Mouse (Mus musculus) small intestine, adult 2 months (tissue): ENCODE results near the gene Ranbp3l. TPM values are rescaled to one million over a fixed set of nuclear protein-coding genes. Genes with fewer than 3 reads are reported as not detected.

Experiments
- H3K27ac ChIP-seq: fragments of 200-500 bp; 2 replicates; pipeline ENCODE4 v1.5.1; 2012; ENCODE audit warnings: low read depth, low read length, control low read depth, inconsistent platforms; ENCODE audit not compliant: insufficient read depth
- H3K27me3 ChIP-seq: fragments of 200-500 bp; 2 replicates; pipeline ENCODE4 v1.6.1; 2012; ENCODE audit warnings: mild to moderate bottlenecking, moderate library complexity, low read length, inconsistent platforms; ENCODE audit not compliant: control insufficient read depth, insufficient read depth
- H3K36me3 ChIP-seq: fragments of 200-500 bp; 2 replicates; pipeline ENCODE4 v1.6.1; 2012; ENCODE audit warnings: mild to moderate bottlenecking, low read length, control low read depth, inconsistent platforms; ENCODE audit not compliant: control insufficient read depth, insufficient read depth
- H3K4me1 ChIP-seq: fragments of 200-500 bp; 2 replicates; pipeline ENCODE4 v1.6.1; 2012; ENCODE audit warnings: low read length, inconsistent platforms, mixed read lengths; ENCODE audit not compliant: control insufficient read depth, insufficient read depth, insufficient read length
- H3K4me3 ChIP-seq: fragments of 200-500 bp; 2 replicates; pipeline ENCODE4 v1.5.1; 2012; ENCODE audit warnings: low read depth, mild to moderate bottlenecking, control low read depth, inconsistent platforms, low read length, moderate library complexity
- CTCF ChIP-seq: fragments of 200-500 bp; IDR thresholded peaks from 2 replicates; pipeline ENCODE4 v1.5.1; 2012; ENCODE audit warnings: low read depth, mild to moderate bottlenecking, control low read depth, inconsistent platforms, low read length, moderate library complexity, mixed read lengths; ENCODE audit not compliant: insufficient replicate concordance, insufficient read length; ENCODE audit errors: extremely low read depth
- POLR2A ChIP-seq: fragments of 200-500 bp; IDR thresholded peaks from 2 replicates; pipeline ENCODE4 v1.6.1; 2012; ENCODE audit warnings: low read depth, mild to moderate bottlenecking, control low read depth, inconsistent platforms, low read length, moderate library complexity
- WGBS: fragments of 180-500 bp; shearing (Covaris S2); methylation state at CpG from one replicate; pipeline ENCODE4 v1.1.7; 2018; 5-methylcytosine and 5-hydroxymethylcytosine counted together
- polyA plus RNA-seq: library from polyadenylated mRNA; depleted of rRNA; stranded (reverse); fragments of >200 nt; gene quantifications from 2 replicates; pipeline ENCODE4 v1.2.3, GENCODE M21; 2012

Gene Ranbp3l
- polyA plus RNA-seq, 1 experiment: not detected

DNA sequence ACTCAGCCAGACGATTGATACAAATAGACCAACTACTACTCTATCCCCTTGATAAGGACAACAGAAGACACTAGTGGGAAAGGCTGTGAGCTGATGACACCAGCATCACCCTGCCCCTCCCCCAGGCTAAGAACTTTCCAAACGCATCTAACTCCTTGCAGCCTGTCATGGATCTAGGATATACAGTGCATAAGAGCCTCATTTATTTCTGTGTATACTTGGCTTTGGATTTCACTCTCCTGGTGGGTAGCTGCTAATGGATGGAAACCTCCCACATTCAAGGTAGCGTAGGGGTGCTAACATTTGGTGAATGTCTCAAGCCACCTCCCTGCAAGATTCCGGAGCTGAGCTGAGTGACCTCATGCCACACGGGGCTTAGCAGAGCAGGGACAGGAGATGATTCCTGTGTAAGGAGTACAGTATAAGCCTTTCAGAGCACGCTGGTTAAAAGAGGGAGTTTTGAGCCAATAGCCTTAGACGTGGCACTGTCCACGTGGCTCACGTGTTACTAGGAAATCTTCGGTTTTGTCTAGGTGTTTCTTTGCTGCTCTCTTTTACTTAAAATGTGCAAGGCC is 1.4 kb downstream of the Ranbp3l start:
- 82% methylated on average over 10 of the region's 10 CpGs for WGBS
- Histone ChIP-seq H3K27ac (no peak overlapping the region), H3K27me3 (no peaks in the 10 kb centered on the region), H3K4me1 (no peaks in the 10 kb centered on the region; the same call in 1 of the 2 replicates), H3K36me3 (no peaks in the 10 kb centered on the region), H3K4me3 (no peak overlapping the region)
- TF ChIP-seq POLR2A (no peak), CTCF (no peak)

- H3K27ac ChIP-seq: no peak overlapping the region
- WGBS: 90% methylated on average over 6 of the region's 6 CpGs
- no peaks in the 10 kb centered on the region for H3K36me3 ChIP-seq
- no peak overlapping the region for H3K4me3 ChIP-seq
- TF ChIP-seq POLR2A (no peak), CTCF (no peak)
- no peaks in the 10 kb centered on the region for H3K4me1 ChIP-seq
- H3K27me3 ChIP-seq: no peaks in the 10 kb centered on the region
These were observed 23.5 kb downstream of the Ranbp3l start for GRCm38 (mm10) chr15:8991211-8991610.

DNA sequence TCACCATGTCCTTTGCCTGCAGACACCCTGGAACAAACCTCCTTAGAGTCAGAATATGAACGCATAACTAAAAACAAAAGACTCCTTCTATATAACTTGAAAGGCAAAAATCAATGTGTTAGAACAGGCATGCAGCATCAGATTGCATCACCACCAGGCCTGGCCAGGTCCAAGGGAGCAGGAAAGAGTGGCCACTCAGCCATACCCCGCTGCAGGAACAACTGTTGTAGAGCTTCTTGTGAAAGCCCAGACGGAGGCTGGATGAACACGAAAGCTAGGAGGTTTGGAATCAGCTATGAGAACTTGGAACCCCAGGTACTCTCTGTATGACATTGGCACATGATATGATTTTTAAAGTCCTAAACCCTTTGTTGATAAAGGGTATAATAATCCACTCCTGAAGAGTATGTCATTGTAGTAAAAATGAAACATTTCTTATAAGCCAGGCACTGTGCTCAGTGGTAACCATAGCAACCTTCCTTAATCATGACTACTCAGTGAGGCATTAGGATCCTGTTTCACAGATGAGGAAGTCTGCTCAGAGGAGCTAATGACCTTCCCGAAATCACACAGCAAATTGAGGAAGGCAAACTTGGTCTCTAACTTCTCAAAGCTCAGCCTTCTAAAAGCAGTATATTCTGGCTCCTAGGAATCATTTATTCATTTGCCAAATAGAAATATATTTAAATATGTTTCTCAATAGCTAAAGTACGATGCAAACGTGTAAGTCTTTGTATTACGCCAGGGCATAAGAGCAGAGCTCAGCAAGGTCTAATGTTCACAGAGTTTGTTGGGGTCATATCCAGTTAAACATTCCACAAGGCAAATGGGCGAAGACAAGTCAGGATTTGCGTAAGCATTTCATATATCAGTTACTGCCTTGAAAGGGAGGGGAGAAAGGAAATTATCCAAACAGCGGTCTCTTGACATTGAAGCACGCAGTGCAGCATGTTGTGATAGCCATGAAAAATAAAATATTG is 24.4 kb downstream of the Ranbp3l start:
- 74% methylated on average over 12 of the region's 12 CpGs for WGBS
- Histone ChIP-seq H3K27me3 (no peaks in the 10 kb centered on the region), H3K4me3 (no peak overlapping the region)

GRCm38 (mm10) chr15:8994608-8995277 is 27.0 kb downstream of the Ranbp3l start:
- Histone ChIP-seq H3K36me3 (no peaks in the 10 kb centered on the region), H3K27ac (no peak overlapping the region), H3K4me1 (no peaks in the 10 kb centered on the region), H3K4me3 (no peak overlapping the region), H3K27me3 (no peaks in the 10 kb centered on the region)
- TF ChIP-seq CTCF (no peak), POLR2A (no peak)
- WGBS: 68% methylated on average over 8 of the region's 8 CpGs

More for the DNA sequence above, 24.4 kb downstream of the Ranbp3l start:
- TF ChIP-seq POLR2A (no peak), CTCF (no peak)
- no peak overlapping the region for H3K27ac ChIP-seq
- no peaks in the 10 kb centered on the region for H3K36me3 ChIP-seq
- no peaks in the 10 kb centered on the region for H3K4me1 ChIP-seq

GRCm38 (mm10) chr15:8995490-8995889 is 27.7 kb downstream of the Ranbp3l start:
- no peak for TF ChIP-seq CTCF
- no peak for TF ChIP-seq POLR2A
- H3K27me3 ChIP-seq: no peaks in the 10 kb centered on the region
- H3K4me1 ChIP-seq: no peaks in the 10 kb centered on the region
- 47% methylated on average over 7 of the region's 7 CpGs for WGBS
- H3K4me3 ChIP-seq: no peak overlapping the region
- no peaks in the 10 kb centered on the region for H3K36me3 ChIP-seq
- no peak overlapping the region for H3K27ac ChIP-seq

DNA sequence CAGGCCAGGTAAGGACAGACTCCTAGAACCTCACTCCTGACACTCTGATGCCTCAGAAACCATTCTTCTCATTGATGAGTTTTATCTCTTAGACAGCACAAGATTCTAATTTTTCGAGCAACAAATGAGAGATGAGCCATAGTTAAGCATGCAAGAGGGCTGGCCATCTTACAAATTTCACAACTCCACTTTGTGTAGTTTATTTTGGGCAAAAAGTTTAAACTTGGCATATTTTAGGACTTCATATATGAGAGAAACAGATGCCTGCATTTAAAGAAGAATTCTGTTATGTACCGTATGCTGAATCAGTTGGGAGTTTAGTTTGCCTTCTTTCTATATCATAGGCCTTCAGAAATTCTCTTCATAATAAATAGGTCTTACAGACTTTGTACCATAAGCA is 35.0 kb downstream of the Ranbp3l start:
- H3K36me3 ChIP-seq: no peaks in the 10 kb centered on the region
- no peak overlapping the region for H3K27ac ChIP-seq
- H3K27me3 ChIP-seq: no peaks in the 10 kb centered on the region
- H3K4me3 ChIP-seq: no peak overlapping the region
- TF ChIP-seq CTCF: no peak
- TF ChIP-seq POLR2A: no peak
- no peaks in the 10 kb centered on the region for H3K4me1 ChIP-seq
- WGBS: 89% methylated on average over 2 of the region's 2 CpGs

DNA sequence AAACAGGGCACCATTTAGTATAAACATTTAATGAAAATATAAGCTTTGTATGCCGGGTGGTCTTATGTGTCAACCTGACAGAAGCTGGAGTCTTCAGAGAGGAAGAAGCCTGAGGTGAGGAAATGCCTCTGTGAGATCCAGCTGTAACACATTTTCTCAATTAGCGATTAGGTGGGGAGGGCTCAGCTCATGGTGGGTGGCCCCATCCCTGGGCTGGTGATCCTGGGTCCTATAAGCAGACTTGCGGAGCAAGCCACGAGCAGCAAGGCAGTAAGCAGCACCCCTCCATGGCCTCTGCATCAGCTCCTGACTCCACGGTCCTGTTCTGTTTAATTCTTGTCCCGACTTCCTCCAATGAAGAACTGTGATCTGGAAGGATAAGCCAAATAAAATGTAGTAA is 41.4 kb downstream of the Ranbp3l start:
- H3K27me3 ChIP-seq: no peaks in the 10 kb centered on the region
- H3K4me3 ChIP-seq: no peak overlapping the region
- H3K4me1 ChIP-seq: no peaks in the 10 kb centered on the region
- no peak overlapping the region for H3K27ac ChIP-seq
- TF ChIP-seq POLR2A (no peak), CTCF (no peak)
- no peaks in the 10 kb centered on the region for H3K36me3 ChIP-seq
- WGBS: 79% methylated on average over 6 of the region's 6 CpGs
